Mouse (Mus musculus) bone marrow, adult 2 months (tissue): ENCODE data around the gene H2-M10.4. TPM values are rescaled to one million over a fixed set of nuclear protein-coding genes. Genes with fewer than 3 reads are reported as not detected.
"Not testable (repeated sequence)": the region's sequence is repeated elsewhere in the genome, so short reads cannot be mapped to it uniquely, and the experiment has no call there.

Source experiments
- H3K27ac ChIP-seq: fragments of 200-500 bp; 2 replicates; pipeline ENCODE4 v1.5.1; 2012; ENCODE audit warnings: low read depth, mild to moderate bottlenecking, control low read depth, inconsistent platforms, low read length; ENCODE audit not compliant: control insufficient read depth, poor library complexity, insufficient read depth
- H3K4me1 ChIP-seq: fragments of 200-500 bp; 2 replicates; pipeline ENCODE4 v1.6.1; 2011; ENCODE audit warnings: low read length; ENCODE audit not compliant: control insufficient read depth, insufficient read depth
- H3K4me3 ChIP-seq: fragments of 200-500 bp; replicated peaks from 2 replicates; pipeline ENCODE3; 2011; ENCODE audit warnings: mild to moderate bottlenecking, low read depth, low read length, control low read depth; ENCODE audit not compliant: control insufficient read depth
- CTCF ChIP-seq: fragments of 200-500 bp; IDR thresholded peaks from 2 replicates; pipeline ENCODE4 v1.5.1; 2011; ENCODE audit warnings: low read length, control low read depth; ENCODE audit not compliant: control insufficient read depth, insufficient read depth
- POLR2A ChIP-seq: fragments of 200-500 bp; IDR thresholded peaks from 2 replicates; pipeline ENCODE4 v1.6.1; 2011; ENCODE audit warnings: low read depth, mild to moderate bottlenecking, control low read depth, low read length, borderline replicate concordance; ENCODE audit not compliant: control insufficient read depth
- WGBS: fragments of 180-500 bp; shearing (Covaris S2); methylation state at CpG from one replicate; pipeline ENCODE4 v1.1.7; 2018; 5-methylcytosine and 5-hydroxymethylcytosine counted together
- polyA plus RNA-seq: library from polyadenylated mRNA; stranded (reverse); fragments of >200 nt; gene quantifications from 2 replicates; pipeline ENCODE4 v1.2.4, GENCODE M21; 2011; ENCODE audit warnings: low replicate concordance; ENCODE audit not compliant: missing spikeins, insufficient read depth, insufficient read length

Gene H2-M10.4
- not detected in 2 replicates for polyA plus RNA-seq

- no peak within 1 kb of the TSS for H3K4me3 ChIP-seq
- H3K27ac ChIP-seq: no peak within 1 kb of the TSS
- no peak for TF ChIP-seq POLR2A
- 81% methylated on average over 7 of the region's 7 CpGs for WGBS
- H3K4me1 ChIP-seq: no peaks in the 10 kb centered on the region
These were observed at the start of gene H2-M10.4 for GRCm38 (mm10) chr17:36462234-36462633. Gene H2-M10.4, minus strand, starts transcription at chr17:36462334.

DNA sequence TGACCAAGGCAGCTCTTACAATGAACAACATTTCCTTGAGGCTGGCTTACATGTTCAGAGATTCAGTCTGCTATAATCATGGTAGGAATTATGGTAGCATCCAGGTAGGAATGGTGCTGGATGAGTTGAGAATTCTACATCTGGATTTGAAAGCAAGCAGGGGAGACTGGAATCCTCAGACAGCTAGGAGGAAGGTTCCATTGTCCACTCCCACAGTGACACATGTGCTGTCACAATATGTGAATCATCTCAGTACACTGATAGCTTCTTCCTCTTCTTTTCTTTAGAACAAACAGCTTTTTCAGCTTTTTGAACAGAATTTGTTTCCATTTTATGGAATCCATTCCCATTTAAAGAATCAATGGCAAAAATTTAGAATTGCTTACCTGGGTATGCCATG lies 41.8 kb upstream of the H2-M10.4 start:
- Histone ChIP-seq H3K4me1 (no peaks in the 10 kb centered on the region; the same call in 1 of the 2 replicates), H3K4me3 (no peak overlapping the region), H3K27ac (no peak overlapping the region)
- TF ChIP-seq POLR2A: no peak
- TF ChIP-seq CTCF: no peak

- WGBS: 4% methylated on average over 1 of the region's 1 CpGs
- no peaks in the 10 kb centered on the region; the same call in 1 of the 2 replicates for H3K4me1 ChIP-seq
- TF ChIP-seq POLR2A (no peak), CTCF (no peak)
These were observed 38.3 kb upstream of the H2-M10.4 start for GRCm38 (mm10) chr17:36500435-36500834.

DNA sequence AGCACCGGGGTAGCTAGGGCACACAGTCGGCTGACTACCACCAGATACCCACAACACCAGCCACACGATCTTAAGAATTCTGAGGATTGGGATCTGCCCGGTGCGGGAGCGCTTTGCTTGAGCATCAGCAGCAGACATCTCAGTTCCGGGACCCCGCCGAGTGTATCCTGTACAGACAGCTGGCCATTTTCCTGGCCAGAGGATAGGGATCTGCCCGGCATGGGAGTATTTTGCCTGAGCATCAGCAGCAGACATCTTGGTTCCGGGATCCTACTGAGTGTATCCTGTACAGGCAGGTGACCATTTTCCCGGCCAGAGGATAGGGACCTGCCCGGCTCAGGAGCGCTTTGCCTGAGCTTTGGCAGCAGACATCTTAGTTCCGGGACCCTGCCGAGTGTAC lies 26.0 kb upstream of the H2-M10.4 start:
- not testable (repeated sequence) for H3K27ac ChIP-seq, H3K4me1 ChIP-seq, H3K4me3 ChIP-seq
- 88% methylated on average over 16 of the region's 16 CpGs for WGBS

More at GRCm38 (mm10) chr17:36500435-36500834, 38.3 kb upstream of the H2-M10.4 start:
- no peak overlapping the region for H3K4me3 ChIP-seq
- no peak overlapping the region for H3K27ac ChIP-seq

DNA sequence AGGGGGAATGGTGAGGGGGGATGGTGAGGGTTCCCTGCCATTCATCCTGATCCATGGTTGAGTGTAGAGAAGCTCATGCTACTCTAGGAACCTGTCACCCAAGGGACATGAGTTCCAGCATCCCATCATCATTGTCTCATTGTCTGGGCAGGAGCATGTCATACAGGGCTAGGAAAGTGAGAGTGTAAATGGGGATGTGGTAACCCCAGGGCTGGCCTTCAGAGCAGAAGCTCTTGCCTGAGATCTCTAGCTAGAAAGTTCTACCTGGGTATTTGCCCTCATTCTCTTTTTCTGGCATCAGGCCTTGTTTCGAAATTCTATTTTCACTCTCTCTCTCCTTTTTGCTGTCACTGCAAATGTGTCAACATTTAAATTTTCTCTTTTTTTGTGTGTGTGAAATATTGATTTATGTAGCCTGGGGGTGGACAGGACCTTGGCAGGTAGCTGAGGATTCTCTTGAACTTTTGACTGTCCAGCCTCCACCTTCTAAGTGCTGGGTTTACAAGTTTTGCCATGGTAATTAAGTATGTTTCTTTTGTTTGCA lies 24.6 kb upstream of the H2-M10.4 start:
- 77% methylated on average over 1 of the region's 1 CpGs for WGBS
- no peak for TF ChIP-seq CTCF
- TF ChIP-seq POLR2A: no peak
- Histone ChIP-seq H3K4me1 (no peaks in the 10 kb centered on the region), H3K4me3 (no peak overlapping the region), H3K27ac (no peak overlapping the region)

DNA sequence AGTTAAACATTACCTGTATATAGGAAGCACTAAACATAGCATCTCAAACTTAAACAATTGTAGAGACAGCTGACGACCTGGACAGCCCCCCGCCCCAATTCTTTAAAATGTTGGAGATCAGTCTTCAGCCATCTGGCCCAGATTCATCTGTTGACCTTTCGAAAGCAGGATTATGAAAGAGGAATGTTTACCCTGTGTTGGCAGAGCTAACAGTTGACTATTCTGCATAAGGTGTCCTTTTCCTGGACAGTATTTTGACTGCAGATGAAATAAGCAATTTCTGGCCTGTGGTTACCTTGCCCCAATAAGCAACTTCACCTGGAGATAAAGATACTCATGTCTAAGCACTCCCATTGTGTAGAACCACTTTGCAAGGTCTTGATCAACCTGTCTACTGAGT lies 21.7 kb upstream of the H2-M10.4 start:
- Histone ChIP-seq H3K4me3 (no peak overlapping the region), H3K27ac (no peak overlapping the region), H3K4me1 (no peaks in the 10 kb centered on the region)
- no peak for TF ChIP-seq POLR2A
- TF ChIP-seq CTCF: no peak
- WGBS: 71% methylated on average over 3 of the region's 3 CpGs

GRCm38 (mm10) chr17:36456260-36456659 lies 5.9 kb downstream of the H2-M10.4 start:
- TF ChIP-seq CTCF (no peak), POLR2A (no peak)
- Histone ChIP-seq H3K4me3 (no peak overlapping the region), H3K27ac (no peak overlapping the region), H3K4me1 (no peaks in the 10 kb centered on the region)
- WGBS: 61% methylated on average over 4 of the region's 4 CpGs

DNA sequence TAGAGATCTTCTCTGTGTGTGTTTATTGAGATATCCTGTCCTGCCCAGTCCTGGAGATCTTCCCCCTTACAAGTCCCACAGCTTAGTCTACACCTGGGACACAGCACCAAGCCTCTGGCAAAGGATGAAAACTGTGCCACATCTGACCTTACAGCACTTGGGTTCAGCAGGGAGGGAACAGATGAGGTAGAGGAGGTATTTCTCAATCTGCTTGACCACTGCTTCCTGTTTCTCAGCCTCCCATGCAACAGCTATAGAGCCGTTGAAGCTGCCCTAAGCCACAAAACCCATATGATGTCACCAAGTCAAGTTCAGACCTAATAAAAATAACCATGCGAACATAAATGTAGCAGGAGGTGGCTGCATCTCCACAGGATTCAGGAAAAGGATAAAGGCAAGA lies 30.7 kb downstream of the H2-M10.4 start:
- Histone ChIP-seq H3K27ac (no peak overlapping the region), H3K4me1 (no peaks in the 10 kb centered on the region; the same call in 1 of the 2 replicates), H3K4me3 (no peak overlapping the region)
- no peak for TF ChIP-seq POLR2A
- no peak for TF ChIP-seq CTCF
- WGBS: 2% methylated on average over 2 of the region's 2 CpGs

DNA sequence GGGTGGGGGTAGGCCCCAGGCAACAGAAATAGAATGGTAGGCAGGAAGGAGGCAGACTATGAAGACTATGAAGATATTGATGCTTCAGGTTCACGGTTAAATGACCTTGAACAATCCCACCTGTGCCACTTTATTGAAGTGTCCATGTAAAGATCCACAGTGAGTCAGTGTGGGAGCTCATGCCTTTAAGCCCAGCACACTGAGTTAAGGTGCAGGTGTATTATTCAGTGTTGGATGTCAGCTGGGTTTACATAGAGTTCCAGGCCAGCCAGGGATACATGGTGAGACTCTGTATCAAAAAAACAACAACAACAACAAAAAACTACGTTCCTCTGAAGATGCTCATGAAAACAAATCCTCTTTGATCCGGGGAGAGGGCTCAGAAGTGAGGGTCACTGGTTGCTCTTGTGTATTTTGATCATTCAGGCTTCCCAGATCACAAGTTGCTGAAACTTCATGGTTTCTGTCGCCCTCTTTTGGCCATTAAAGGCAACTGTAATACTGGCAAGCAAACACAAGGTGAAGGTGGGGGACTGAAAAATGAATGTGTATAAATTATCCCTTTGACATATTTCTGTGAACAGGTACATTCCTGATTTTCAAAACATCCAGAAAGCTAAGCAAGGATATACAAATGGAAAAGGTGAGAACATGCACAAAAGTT lies 43.9 kb downstream of the H2-M10.4 start:
- WGBS: 24% methylated on average over 4 of the region's 4 CpGs
- TF ChIP-seq CTCF (peak; percentile 52), POLR2A (no peak)
- Histone ChIP-seq H3K27ac (no peak overlapping the region), H3K4me1 (no peaks in the 10 kb centered on the region), H3K4me3 (no peak overlapping the region)
